Mouse (Mus musculus) bone marrow, adult 2 months (tissue): ENCODE measurements around the gene Tescl.

ENCODE experiments used
- CTCF ChIP-seq: fragments of 200-500 bp; IDR thresholded peaks from 2 replicates; pipeline ENCODE4 v1.5.1; 2011; ENCODE audit warnings: low read length, control low read depth; ENCODE audit not compliant: control insufficient read depth, insufficient read depth
- POLR2A ChIP-seq: fragments of 200-500 bp; IDR thresholded peaks from 2 replicates; pipeline ENCODE4 v1.6.1; 2011; ENCODE audit warnings: low read depth, mild to moderate bottlenecking, control low read depth, low read length, borderline replicate concordance; ENCODE audit not compliant: control insufficient read depth

DNA sequence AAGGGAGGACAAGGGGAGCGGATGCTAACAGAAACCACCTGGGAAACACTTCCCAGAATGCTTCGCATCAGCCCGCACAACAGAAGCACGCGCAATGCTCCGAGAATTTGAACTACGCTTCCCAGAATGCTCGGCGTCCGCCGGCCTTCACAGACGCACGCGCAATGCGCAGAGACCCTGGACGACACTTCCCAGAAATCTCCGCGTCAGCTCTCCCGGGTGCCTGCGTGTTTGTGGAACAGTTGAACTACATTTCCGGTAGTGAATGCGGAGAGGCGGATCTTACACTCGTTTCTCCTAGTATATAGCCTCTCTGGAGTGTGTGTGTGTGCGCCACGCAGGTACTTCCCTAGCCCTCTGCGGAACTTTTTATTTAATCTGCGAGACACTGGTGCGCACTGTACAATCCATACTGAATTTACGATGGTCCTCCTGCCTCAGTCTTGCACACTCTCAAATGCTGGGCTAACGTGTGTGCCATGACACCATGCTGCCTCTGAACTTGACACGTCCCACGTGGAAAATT is 17.1 kb downstream of the Tescl start, which contains the start of gene Zfp94:
- TF ChIP-seq CTCF (no peak), POLR2A (no peak)
